Mouse (Mus musculus): ENCODE results near the gene Sar1b.
A peak's percentile ranks its signal among the peaks of the same experiment; 100 is the strongest.
"Not testable (repeated sequence)": the region's sequence is repeated elsewhere in the genome, so short reads cannot be mapped to it uniquely, and the experiment has no call there.

Gene Sar1b

DNA sequence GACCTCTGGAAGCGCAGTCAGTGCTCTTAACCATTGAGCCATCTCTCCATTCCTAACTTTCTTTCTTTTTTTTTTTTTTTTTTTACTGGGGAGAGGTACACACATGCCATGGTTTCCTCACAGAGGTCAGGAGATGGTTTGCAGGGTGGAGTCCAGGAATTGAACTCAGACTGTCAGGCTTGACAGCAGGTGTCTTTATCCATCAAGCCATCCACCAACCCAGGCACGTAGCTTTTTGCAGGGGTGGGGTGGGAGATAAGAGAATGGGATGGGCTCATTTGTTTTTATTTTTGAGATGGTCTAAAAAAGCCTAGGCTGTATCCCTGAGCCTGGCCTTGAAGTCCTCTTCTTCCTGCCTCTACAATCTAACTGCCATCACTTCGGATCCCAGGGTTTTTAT, 12.0 kb downstream of the Sar1b start:
- no peak for DNase-seq (ENCODE audit: extremely low read depth, low read depth, low spot score)

DNA sequence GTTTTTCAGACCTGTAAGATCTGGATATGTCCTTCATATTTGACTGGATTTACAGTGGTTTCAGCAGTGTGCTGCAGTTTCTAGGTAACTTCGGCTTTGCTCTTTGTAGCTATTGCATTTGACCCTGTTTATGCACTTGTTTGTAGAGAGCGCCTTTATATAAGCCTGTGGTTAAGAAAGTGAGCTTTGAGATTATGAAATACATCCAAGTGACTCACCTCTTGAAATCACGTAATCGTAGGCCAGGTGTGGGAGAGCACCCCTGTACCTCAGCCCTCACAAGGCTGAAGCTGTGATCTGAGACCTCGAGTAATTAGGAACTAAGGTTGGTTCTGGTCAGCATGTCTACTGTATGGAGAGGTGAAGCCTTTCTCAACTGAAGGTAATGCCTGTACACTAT, 14.0 kb downstream of the Sar1b start:
- DNase-seq (ENCODE audit: extremely low read depth, low read depth, low spot score) = no peak

DNA sequence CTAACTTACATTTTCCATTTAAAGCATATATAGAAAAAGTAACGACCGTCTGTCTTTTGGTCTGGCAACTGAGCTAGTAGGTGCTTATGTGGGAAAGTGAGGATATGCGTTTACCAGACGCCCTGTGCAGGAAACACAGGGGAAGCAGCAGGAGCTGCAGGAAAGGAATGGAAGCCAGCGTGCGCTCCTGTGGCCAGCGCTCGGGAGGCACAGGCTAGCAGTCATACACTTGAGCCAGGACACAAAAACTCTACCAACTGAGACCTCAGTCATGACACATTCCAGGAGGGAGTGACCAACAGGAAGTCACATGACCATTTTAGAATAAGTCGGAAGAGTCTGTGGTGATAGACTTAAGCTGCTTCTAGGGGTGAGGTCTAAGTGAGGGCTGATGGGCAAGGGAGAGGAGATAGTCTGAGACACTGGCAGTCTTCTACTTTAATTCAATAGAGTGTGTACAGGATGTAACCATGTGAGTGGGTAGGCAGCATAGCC, 17.3 kb downstream of the Sar1b start:
- no peak for DNase-seq (ENCODE audit: extremely low read depth, low read depth, low spot score)

DNA sequence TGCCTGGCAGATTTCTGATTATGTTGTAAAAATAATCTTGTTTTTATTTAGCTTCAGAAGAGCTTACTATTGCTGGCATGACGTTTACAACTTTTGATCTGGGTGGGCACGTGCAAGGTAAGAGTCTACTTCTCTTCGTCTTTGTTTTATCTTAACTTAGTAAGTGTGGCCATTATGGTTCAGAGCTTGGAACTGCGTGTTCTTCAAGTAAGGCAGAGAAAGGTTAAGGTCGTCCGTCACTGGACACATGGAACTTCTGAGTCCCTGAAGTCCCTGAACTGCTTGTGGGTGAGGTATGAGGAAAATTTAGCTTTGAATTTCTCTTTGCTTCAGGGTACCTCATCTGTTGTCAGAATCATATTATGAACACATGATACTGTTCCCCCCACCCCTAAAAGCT, 19.2 kb downstream of the Sar1b start:
- DNase-seq (ENCODE audit: extremely low read depth, low read depth, low spot score) = no peak

DNA sequence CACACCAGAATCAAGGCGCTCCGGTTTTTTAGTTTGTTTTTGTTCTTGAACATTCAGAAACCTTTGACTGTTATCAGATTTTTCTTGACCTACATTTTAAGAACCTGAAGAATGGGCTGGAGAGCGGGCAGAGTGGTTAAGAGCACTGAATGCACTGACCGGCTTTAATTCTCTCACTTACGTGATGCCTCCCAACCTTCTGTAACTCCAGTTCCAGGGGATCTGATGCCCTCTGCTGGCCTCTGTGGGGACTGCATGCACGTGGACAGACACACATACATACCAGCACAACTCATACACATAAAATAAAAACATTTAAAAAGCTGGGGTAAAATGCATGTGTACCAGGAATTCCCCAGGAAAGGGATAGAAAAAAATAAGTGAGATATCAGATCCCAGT, 22.4 kb downstream of the Sar1b start:
- no peak for DNase-seq (ENCODE audit: extremely low read depth, low read depth, low spot score)

DNA sequence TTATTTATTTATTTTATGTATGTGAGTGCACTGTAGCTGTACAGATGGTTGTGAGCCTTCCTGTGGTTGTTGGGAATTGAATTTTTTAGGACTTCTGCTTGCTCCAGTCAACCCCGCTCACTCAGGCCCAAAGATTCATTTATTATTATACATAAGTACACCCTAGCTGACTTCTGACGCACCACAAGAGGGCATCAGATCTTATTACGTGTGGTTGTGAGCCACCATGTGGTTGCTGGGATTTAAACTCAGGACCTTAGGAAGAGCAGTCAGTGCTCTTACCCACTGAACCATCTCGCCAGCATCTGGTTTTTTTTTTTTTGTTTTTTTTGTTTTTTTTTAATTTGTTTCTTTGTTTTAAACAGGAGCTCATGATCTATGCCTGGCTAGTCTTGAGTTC, 26.2 kb downstream of the Sar1b start:
- not testable (repeated sequence) for DNase-seq (ENCODE audit: extremely low read depth, low read depth, low spot score)

DNA sequence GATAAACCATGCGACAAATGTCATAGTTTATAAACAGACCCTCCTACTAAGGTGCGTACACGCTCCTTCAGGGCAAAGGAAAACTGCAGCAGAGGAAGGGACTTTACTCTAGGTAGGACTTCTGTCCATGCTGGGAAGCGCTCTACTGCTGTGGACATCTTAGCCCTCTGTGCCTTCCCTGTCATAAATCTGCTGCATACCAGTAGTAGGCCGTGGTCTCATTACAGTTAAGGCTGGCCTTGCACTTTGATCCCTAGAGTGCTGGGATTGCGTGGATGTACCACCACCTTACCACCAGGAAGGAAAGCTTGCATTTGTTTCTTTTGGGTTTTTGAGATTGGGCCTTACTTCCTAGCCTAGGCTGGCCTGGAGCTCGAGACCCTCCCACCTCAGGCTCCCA, 27.2 kb downstream of the Sar1b start:
- DNase-seq (ENCODE audit: extremely low read depth, low read depth, low spot score) = no peak

DNA sequence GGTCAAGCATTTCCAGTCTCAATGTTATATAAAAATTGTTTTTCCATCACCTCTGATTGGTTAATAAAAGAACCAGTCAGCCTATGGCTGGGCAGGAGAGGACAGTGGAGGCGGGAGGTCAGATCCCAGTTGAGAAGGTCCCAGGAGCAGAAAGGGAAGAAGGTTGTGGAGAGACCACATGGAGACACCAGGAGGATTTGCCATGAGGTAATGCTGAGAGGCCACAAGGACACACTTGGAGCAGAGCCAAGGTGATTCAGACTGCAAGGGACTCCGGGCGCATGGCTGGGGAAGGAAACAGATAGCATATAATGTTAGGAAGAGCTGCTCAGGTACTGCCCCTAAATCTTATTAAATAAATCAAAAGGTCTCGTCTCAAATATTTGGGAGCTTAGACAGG, 32.8 kb downstream of the Sar1b start:
- no peak for DNase-seq (ENCODE audit: extremely low read depth, low read depth, low spot score)

DNA sequence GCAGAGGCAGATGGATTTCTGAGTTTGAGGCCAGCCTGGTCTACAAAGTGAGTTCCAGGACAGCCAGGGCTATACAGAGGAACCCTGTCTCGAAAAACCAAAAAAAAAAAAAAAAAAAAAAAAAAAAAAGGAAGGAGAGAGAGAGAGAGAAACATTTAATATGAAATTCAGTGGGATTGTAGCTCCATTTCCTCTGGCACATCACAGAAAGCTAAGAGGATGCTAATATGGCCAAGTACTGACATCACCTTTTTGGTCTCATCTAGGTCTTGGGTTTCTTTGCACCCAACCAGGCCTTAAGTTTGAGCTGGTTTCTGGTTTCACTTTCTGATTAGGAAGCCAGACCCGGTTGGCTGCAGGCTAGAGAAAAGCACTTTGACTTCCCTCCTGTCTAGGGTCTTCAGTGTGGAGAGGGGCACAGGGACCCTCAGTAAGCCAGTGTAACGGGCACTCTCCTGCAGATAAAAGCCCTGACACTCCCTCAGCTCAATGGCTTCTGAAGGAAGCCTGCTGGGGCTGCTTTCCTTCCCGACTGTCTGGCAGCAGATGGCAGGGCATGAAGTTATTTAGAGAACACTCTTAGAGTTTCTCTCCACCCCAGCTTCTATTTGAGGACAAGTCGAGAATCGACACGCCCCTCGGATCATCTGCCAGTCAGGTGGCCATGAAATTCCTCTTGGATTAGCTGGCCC, 37.3 kb downstream of the Sar1b start:
- DNase-seq (ENCODE audit: extremely low read depth, low read depth, low spot score) = no peak

DNA sequence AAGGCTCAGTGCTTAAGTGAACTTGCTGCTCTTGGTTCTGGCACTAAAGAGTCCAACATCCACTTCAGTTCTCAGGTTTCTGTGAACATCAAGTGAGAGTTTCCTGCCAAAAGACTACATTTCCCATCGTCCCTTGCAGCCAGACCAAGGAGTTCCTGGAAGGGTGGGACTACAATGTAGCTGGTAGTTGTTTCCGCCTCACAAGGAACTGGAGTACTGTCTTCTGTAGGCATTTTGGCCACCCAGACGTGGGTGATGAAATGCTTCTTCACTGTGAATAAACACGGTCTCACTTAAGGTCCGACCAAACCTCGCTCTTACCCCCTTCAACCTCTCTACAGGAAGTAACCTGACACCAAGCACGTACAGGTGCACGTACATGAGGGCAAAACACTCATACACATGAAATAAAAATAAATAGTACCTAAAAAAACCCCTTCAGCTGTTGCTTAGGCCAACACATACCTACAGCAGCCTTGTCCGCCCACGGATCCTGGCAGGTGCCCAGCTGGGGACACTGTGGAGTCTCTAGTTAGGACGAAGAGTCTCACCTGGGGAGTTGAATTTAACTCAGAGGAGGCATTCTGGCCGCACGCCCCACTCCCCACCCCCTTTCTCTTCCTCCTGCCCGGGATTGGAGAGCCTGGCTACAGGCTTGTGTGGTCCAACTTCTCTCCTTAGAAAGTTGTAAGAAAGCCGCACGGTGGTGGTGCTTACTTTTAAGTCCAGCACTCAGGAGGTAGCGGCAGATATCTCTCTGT, 41.9 kb downstream of the Sar1b start:
- peak; percentile 71 for DNase-seq (ENCODE audit: extremely low read depth, low read depth, low spot score)

DNA sequence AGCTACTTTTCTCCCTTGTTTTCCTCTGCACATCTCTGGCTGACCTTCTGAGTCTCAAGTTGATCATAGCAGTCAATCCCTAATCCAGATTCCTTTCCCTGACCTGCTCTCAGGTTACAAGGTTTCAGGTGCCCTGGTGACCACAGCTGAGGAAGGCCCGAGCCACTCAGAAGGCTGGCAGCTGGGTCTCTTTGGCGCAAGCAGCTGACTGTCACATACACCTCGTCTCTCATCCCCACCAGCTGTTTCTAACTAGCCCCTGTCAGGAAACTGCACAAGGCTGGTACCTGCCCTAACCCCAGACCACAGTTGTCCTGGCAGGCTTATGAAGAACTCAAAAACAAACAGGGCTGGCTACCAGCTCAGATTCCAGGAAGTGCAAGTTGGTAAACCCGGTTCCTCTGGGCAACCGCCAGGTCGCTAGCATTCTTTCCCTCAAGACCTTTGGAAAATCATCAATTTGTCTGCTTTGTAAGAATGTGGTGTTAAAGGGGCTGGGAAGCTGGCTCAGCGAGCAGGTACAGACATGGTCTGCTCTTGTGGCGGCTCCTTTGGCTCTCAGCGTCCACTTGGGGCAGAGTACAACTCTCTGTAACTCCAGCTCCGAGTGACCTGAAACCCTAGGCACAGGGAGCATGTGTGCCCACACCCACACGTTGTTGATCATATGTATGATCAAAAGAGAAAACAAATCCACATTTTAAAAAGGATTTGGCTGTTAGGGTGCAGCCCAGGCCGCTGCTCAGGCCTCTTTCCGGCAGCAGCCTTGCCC, 43.8 kb downstream of the Sar1b start:
- no peak for DNase-seq (ENCODE audit: extremely low read depth, low read depth, low spot score)

DNA sequence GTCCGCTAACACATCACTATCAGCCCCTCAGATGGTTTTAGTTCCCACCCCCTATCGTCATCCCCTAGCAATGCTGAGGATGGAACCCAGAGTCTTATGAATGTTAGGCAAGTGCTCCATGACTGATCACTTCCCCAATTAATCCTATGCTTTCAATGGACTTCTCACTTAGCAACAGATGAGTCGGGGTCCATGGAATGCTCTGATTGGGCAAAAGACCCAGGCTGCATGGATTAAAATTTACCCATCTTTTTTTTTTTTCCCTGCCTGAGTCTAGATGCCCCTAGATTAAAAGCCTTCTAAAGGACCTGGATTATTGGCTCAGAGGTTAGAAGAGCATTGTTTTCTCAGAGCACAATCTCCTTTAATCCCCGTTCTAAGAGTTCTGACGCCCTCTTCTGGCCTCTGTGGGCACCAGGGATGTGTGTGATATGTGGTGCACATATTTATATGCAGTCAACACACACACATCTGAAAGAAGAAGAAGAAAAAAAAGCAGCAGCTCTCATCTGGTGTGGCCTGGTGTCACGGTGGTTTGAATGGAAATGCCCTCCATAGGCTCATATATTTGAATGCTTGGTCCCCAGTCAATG, 46.2 kb downstream of the Sar1b start:
- DNase-seq (ENCODE audit: extremely low read depth, low read depth, low spot score) = no peak

DNA sequence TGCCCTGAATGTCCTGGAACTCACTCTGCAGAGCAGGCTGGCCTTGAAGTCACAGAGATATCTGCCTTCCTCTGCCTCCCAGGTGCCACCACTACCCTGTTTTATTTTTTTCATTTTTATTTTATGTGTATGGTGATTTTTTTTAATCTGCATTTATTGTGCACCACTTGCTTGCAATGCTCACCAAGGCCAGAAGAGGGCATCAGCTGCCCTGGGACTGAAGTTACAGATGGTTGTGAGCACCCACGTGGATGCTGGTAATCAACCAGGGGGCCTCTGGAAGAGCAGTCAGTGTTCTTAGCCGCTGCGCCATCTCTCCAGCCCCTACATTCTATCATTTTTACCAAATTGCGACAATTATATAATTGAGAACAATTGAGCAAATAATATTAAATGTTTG, 47.7 kb downstream of the Sar1b start:
- no peak for DNase-seq (ENCODE audit: extremely low read depth, low read depth, low spot score)

DNA sequence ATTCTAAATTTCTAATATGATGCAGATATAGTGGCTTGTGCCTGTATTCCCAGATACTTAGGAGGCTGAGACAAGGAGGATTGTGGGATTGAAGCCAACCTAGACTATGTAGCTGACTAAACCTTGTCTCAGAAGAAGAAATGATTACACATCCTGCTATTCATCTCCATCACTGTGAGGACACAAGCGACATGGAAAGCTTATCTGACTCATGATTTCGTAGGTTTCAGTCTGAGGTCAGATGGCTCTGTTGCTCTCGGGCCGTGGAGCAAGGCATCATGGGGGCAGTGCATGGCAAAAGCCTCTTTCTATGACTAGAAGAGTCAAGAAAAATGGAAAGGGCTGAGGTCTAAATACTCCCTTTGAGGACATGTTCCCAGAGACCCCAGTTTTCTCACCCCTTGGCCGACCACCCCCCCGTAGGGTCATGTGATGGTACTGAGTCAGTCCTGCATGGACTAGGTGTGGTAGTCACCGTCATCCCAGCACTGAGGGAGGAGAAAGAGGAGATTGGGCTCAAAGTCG, 48.6 kb downstream of the Sar1b start:
- no peak for DNase-seq (ENCODE audit: extremely low read depth, low read depth, low spot score)

DNA sequence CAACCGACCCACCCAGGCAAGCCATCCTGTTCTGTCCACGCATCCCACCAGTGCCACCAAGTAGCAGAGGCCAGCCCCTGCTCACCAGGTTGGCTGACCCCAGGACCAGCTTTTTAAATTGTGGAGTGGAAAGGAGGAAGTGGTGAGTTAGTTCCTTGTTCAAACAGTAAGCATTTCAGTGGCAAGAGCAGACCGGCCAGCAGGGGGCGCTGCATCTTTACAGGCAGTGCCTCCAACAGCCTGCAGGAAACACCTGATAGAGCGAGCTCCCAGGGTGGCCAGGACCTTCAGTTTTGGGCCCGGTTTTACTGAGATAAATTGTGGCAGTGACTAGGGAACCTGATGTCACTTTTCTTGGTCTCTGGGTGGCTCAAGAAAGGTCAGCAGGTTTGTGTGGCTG, 54.3 kb downstream of the Sar1b start:
- no peak for DNase-seq (ENCODE audit: extremely low read depth, low read depth, low spot score)

DNA sequence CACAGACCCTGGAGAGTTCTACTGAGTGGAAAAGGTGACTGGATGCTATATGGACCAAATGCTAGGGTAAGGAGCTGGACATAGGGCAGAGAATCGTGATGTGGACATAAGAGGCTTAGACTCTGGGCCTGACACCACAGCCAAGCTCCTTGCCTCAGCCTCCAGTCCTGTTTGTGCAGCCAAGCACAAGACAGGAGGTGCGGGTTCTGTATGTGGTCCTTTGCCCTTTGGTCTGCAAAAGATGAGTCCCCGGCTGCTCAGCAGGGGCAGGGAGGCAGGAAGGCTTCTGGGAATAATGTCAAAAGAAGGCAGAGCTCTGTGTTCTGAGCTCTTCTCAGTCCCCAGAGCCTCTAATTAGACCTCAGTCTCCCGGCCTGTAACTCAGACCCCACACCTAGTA, 55.4 kb downstream of the Sar1b start:
- DNase-seq (ENCODE audit: extremely low read depth, low read depth, low spot score) = no peak

DNA sequence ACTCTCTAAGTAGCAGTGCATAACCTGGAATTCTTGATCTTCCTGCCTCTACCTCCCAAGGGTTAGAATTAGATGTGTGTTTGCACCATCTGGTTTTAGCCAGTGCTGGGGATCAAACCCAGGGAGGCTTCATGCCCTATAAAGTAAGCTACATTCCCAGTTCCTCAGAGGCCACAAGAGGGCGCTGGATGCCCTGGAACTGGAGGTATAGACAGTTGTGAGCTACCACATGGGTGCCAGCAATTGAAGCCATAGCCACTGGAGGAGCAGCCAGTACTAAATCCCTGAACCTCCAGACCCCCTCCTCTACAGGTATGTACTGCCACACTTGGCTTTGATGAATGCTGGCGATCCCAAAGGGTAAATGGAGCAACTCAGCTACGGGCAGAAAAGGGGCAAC, 56.5 kb downstream of the Sar1b start:
- DNase-seq (ENCODE audit: extremely low read depth, low read depth, low spot score) = no peak

DNA sequence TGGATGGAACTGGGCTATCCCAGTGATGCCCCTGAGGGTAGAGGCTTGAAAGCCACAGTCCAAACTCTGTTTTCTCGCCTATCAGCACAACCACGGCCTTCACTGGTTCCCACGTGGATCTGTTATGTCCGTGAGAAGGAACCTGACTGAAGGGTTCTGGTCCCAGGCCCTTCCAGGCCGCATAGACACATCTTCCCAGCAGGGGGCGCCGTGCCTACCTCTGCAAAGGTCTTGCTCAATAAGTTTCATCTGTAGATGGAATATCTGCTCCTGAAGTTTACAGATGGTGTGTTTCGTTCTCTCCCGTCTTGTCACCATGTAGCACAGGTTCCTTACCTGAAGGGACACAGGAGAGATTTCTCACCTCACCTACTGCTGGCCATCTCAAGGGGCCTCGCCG, 57.4 kb downstream of the Sar1b start:
- DNase-seq (ENCODE audit: extremely low read depth, low read depth, low spot score) = no peak

DNA sequence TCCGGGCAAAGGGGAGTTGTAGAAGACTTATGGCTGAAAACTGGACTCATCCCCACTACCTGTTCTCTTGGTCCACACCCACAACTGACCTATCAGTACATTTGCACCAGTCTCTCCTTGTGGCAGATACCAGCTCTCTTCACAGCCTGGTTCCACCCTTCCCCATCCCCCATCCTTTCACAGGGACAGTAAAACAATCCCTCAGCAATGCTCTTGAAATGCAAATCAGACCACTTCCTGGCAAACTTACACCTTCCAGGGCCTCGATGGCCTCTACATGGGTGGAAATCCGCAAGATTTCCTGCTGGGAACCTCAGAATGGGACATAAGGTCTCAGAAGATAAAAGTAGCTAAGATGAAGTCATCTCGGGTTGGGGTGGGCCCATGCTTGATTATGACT, 59.2 kb downstream of the Sar1b start:
- no peak for DNase-seq (ENCODE audit: extremely low read depth, low read depth, low spot score)

DNA sequence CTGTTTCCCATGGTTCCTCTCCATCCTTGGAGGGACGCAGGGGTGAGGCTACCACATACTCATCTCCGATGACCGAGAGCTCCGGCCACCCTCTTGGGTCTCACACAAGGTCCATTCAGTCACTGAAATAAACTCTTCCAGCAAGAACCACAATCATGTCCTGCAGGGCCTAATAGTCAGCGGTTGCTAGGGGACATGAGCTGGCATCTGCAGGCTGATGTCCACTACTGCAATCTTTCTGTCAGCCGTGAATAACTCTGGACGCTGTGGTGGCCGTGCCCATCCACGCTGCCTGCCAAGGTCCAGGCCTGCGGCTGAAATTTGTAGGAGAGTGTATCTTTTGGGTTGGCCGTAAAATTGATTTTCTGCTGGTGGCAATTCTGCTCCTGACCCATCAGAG, 59.8 kb downstream of the Sar1b start:
- DNase-seq (ENCODE audit: extremely low read depth, low read depth, low spot score) = no peak
